Mouse (Mus musculus) megakaryocyte, embryonic 14.5 days (primary cell): Measurements from ENCODE around the gene Adamts4. TPM values are rescaled to one million over a fixed set of nuclear protein-coding genes. Genes with fewer than 3 reads are reported as not detected.
A peak's percentile ranks its signal among the peaks of the same experiment; 100 is the strongest.

Experiments used
- H3K27me3 ChIP-seq: replicated peaks from 2 replicates; pipeline ENCODE3; 2012; ENCODE audit warnings: inconsistent platforms
- H3K36me3 ChIP-seq: replicated peaks from 2 replicates; pipeline ENCODE3; 2012; ENCODE audit warnings: low read length, inconsistent platforms, mixed read lengths
- H3K4me1 ChIP-seq: 2 replicates; pipeline ENCODE4 v1.6.1; 2012; ENCODE audit warnings: inconsistent platforms
- H3K4me3 ChIP-seq: replicated peaks from 2 replicates; pipeline ENCODE3; 2012; ENCODE audit warnings: moderate library complexity, mild to moderate bottlenecking, inconsistent platforms
- H3K9me3 ChIP-seq: 2 replicates; pipeline ENCODE4 v1.6.1; 2012; ENCODE audit warnings: inconsistent platforms
- FLI1 ChIP-seq: IDR thresholded peaks from 2 replicates; pipeline ENCODE4 v1.6.1; 2012; ENCODE audit warnings: low read length, inconsistent platforms, mixed read lengths
- GATA1 ChIP-seq: IDR thresholded peaks from 3 replicates; pipeline ENCODE4 v1.6.1; 2012; ENCODE audit warnings: mixed read lengths, low read length, inconsistent platforms, borderline replicate concordance
- polyA plus RNA-seq: library from polyadenylated mRNA; stranded (reverse); fragments of >175 nt; gene quantifications from 2 replicates; pipeline ENCODE4 v1.2.3, GENCODE M21; 2012; ENCODE audit warnings: low replicate concordance; ENCODE audit not compliant: insufficient read depth

The Adamts4 gene
- polyA plus RNA-seq, 1 experiment: not detected

DNA sequence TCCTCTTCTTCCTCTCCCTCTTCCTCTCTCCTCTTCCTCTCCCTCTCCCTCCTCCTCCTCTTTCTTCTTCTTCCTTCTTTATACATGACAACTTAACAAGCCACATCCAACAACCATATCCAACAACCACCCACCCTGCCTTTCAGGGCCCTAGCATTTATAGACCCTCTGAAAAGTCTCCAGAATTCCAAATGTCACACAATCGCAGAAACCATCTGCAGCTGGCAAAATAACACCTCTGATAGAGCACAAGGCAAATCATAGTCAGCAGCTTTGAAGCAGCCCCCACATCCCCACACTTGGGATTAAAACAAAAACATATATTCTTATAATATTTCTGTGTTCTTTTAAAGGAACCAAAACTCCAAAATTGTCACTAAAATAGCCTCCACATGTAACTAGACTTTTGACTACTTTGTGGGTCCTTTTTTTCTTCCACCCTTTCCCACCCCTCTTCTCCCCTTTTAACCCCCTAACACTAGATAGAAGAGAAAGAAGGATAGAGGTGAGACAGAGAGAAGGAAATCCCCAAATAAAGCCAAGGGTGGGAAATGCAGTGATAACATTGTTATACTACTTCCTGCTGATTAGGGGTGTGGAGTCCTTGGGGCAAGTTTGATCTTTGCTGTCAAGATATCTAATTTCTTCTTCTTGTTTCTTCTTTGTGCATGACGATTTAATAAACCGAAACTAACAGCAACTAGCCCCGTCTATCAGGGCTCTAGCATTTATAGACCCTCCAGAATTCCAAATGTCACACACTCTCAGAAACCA lies 15.9 kb downstream of the Adamts4 start:
- Histone ChIP-seq H3K4me1 (peaks cover 41% of the 10 kb centered on the region), H3K4me3 (peak overlapping the region; percentile 67), H3K27me3 (peaks cover 25% of the 10 kb centered on the region), H3K9me3 (no peaks in the 10 kb centered on the region), H3K36me3 (no peaks in the 10 kb centered on the region)
- TF ChIP-seq FLI1: no peak
- TF ChIP-seq GATA1: no peak

DNA sequence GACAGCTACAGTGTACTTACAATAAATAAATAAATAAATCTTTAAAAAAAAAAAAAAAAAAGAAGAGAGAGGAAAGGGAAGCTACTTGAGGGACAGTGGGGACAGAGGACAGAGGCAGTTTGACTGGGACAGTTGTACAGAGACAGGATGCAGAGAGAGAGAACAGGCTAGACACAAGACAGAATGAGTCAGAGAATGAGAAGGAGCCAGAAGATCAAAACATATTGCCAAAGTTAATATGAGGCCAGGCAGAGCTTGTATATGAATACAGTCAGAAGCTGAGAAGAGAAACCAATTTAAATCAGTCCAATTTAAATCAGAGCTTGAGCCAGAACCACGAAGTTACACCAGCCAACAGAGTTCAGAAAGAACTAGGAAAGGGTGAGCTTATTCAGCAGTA lies 18.1 kb downstream of the Adamts4 start:
- Histone ChIP-seq H3K9me3 (no peaks in the 10 kb centered on the region), H3K4me1 (peaks cover 42% of the 10 kb centered on the region), H3K36me3 (peaks cover 18% of the 10 kb centered on the region), H3K27me3 (peaks cover 9% of the 10 kb centered on the region), H3K4me3 (no peak overlapping the region)
- no peak for TF ChIP-seq GATA1

DNA sequence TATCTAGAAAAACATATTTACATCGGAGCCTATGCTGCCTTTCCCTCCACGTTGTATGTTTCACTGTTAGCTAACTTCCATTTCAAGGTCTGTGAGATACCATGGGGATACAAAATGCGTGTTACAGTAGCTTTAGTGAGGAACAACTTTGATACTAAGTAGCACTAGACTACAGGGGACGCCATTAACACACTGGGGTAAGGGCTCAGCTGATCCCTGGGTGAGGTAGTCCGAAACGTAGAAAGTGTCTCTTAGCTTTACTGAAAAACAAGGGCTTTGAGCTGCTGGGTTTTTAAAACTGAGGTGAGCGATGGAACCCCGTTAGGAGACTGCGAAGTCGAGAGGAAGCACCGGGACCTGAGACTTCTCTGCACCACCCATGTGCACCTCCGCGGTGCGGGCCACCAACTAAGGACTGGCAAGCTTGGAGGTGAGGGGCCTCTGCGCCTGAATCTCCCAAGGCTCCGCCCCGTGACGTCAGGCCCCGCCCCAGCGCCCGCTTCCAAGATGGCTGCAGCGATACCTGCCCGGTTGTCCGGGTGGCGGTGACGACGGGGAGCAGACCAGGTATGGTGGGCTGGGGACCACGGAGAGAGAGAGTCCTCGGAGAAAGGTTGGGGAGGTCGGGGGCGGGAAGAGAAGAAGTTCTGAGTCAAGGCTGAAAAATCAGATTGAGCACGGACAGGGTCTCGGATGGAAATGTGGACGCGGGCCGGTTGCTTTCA lies 19.8 kb downstream of the Adamts4 start, which contains the start of gene B4galt3:
TSS of gene B4galt3 (plus strand) at position 481 of the 725 bp plus-strand sequence.
- H3K9me3 ChIP-seq: no peaks in the 10 kb centered on the region
- peaks cover 40% of the 10 kb centered on the region for H3K4me1 ChIP-seq
- peaks cover 35% of the 10 kb centered on the region for H3K36me3 ChIP-seq
- H3K27me3 ChIP-seq: peaks cover under 1% of the 10 kb centered on the region
- no peak for TF ChIP-seq FLI1
- no peak for TF ChIP-seq GATA1
- peak within 1 kb of the TSS; percentile 99 for H3K4me3 ChIP-seq

DNA sequence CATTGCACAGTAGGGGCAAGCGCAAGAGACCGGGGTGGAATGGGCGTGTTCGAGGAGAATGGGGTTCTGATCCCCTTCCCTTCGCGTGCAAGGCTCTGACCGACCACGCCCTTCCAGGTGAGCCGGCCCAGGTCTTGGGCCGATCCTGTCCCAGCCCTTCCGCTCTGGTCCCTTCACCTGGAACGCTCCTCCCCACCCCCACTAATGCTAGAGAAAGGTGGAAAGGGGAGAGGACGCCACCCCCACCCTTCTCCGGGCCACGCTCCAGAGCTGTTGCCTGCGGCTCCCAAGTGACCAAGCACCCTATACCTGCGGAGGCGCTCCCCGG lies 20.3 kb downstream of the Adamts4 start:
- TF ChIP-seq FLI1 (no peak), GATA1 (no peak)
- Histone ChIP-seq H3K9me3 (no peaks in the 10 kb centered on the region), H3K36me3 (peaks cover 40% of the 10 kb centered on the region), H3K27me3 (no peaks in the 10 kb centered on the region), H3K4me3 (peak overlapping the region; percentile 99), H3K4me1 (peaks cover 40% of the 10 kb centered on the region)

DNA sequence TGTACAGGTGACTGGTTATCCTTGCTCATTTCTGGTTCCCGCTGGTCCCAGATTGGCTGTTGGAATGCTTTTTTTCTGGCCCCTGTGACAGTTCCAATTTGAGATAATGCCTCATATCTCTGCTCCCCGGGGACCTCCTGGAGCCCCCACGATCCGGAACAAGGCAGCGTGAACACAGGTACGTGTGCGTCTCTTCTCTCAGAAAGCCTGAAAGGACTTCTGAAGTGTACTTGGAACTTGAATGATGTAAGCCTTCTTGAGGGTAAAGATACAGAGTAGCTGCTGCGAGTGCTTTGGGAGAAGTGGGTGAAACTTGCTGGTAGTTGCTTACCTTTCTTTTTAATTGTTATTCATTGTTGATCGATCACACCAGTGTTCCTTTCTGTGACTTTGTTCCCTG lies 21.0 kb downstream of the Adamts4 start:
- H3K4me1 ChIP-seq: peaks cover 36% of the 10 kb centered on the region
- peaks cover 46% of the 10 kb centered on the region for H3K36me3 ChIP-seq
- no peaks in the 10 kb centered on the region for H3K9me3 ChIP-seq
- TF ChIP-seq FLI1: no peak
- TF ChIP-seq GATA1: no peak
- H3K4me3 ChIP-seq: peak overlapping the region; percentile 99
- no peaks in the 10 kb centered on the region for H3K27me3 ChIP-seq

DNA sequence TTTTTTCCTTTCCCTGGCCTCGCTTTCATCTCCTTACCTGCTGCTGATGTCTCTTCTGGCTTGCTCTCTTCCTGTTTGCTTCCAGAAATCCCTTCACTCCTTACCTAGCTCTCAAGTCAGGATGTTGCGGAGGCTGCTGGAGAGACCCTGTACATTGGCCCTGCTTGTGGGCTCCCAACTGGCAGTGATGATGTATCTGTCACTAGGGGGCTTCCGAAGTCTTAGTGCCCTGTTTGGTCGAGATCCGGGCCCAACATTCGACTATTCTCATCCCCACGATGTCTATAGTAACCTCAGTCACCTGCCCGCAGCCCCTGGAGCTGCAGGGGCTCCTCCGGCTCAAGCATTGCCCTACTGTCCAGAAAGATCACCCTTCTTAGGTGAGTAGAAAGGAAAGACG lies 21.4 kb downstream of the Adamts4 start:
- Histone ChIP-seq H3K4me1 (peaks cover 31% of the 10 kb centered on the region), H3K27me3 (no peaks in the 10 kb centered on the region), H3K9me3 (no peaks in the 10 kb centered on the region), H3K36me3 (peaks cover 51% of the 10 kb centered on the region), H3K4me3 (peak overlapping the region; percentile 68)
- TF ChIP-seq GATA1: no peak
- no peak for TF ChIP-seq FLI1

DNA sequence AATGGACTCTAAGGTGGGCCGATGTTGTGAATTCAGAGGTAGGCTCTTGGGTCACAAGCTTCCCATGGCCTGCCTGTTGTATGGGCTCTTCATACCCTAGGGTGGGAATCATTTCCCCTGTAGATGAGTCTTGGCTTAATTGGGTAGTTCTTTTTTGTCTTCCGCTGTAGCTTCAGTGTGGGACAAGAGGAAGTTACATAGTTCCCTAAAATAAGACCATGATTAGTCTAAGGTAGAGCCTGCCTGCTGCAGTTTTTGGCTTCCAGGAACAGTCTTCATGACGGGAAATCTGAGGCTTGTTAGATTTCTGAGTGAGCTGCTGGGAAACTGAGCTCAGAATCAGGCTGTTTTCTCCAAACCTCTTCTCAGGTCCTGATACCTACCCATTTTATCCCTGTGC lies 21.9 kb downstream of the Adamts4 start:
- Histone ChIP-seq H3K27me3 (no peaks in the 10 kb centered on the region), H3K9me3 (no peaks in the 10 kb centered on the region), H3K36me3 (peaks cover 55% of the 10 kb centered on the region), H3K4me1 (peaks cover 30% of the 10 kb centered on the region), H3K4me3 (no peak overlapping the region)
- TF ChIP-seq GATA1 (no peak), FLI1 (no peak)

DNA sequence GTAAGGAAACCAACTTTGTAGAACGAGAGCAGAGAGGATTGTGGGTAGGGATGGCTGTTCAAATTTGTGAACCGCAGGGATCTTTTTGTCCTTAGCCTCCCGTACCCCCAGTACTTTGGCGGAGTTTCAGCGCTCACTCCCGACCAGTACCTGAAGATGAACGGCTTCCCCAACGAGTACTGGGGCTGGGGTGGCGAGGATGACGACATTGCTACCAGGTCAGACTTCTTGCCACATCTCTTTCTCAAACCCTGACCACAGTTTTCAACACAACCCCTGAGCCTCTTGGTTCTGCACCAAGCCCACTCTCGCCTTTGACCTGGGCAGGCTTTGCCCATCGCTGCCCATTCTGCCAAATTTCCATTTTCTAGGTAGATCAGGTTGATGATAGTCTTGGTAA lies 23.9 kb downstream of the Adamts4 start:
- peaks cover 30% of the 10 kb centered on the region for H3K4me1 ChIP-seq
- no peaks in the 10 kb centered on the region for H3K9me3 ChIP-seq
- H3K27me3 ChIP-seq: no peaks in the 10 kb centered on the region
- TF ChIP-seq GATA1 (no peak), FLI1 (no peak)
- peaks cover 76% of the 10 kb centered on the region for H3K36me3 ChIP-seq
- no peak overlapping the region for H3K4me3 ChIP-seq

DNA sequence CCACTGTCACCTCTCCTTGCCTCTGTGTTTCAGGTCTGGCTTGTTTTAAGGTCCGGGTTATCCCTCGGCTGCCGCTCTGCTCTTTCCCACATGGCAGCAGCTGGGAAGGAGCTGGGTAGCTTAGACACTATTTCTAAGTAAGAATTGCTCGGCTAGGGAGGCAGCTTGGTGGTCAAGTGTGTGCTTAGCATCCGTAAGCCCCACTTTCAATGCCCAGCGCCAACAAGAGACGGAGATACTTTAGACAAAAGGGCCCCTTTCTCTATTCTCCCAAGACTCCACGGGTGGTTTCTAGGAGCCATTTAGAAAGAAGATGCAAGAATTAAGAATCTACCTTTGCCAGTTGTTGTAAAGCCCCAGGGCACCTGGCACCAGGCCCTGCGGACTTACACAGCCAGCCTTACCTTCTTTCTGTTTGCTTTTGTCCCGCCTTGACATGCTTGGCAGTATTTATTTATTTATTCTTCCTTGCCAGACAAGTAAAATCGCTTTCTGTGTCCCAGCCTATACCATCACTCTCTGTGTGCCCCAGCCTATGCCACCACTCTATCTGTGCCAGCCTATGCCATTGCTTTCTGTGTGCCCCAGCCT lies 25.0 kb downstream of the Adamts4 start:
- H3K9me3 ChIP-seq: no peaks in the 10 kb centered on the region
- peaks cover 30% of the 10 kb centered on the region for H3K4me1 ChIP-seq
- no peak overlapping the region for H3K4me3 ChIP-seq
- no peaks in the 10 kb centered on the region for H3K27me3 ChIP-seq
- H3K36me3 ChIP-seq: peaks cover 76% of the 10 kb centered on the region
- TF ChIP-seq FLI1: no peak
- no peak for TF ChIP-seq GATA1
